Mouse (Mus musculus): ENCODE measurements at regions not wholly inside any gene's neighbourhood (a gene's known extent, or its start where the extent isn't known, plus 50 kb on each side); places are given as distances from the start of the nearest gene placed in this dataset.

DNA sequence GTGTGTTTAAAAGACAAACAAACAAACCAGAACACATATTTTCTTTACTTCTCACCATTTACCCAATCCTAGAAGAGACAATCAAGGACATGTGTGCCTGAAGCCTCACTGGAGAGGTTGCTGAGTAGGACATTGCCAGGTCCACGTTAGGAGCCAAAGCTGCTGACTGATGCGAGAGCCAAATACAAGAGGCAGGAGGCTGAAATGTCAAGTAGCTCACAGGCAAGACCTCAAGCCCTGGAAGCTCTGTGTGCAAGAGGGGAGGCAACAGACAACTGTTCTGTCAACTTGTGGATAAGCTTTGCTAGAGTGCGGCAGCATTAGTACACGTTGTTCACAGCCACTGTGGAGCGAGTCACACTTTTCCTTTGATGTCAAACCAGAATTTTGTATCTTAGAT is 63.6 kb upstream of the Gm45716 start:
- TF ChIP-seq GATA4 (IDR thresholded peaks at IDR 0.05; ENCODE audit: insufficient replicate concordance, low read length), result no peak

DNA sequence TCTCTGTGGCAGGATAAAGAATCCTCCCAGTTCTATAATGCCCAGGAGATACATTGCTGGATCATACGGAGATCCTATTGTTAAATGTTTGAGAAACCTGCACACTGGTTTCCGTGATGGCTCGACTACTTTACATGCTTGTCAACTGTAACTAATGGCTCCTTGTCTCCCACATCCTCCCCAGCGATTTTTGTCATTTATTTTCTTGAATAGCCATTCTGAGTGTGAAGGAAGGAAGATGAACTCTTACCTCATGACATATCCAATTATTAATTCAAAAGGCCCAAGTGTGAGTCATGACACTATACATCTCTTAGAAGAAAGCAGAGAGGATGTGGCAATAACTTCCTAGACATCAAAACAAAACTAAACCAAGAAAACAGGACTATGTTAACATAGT is 61.2 kb upstream of the Gm45716 start:
- TF ChIP-seq GATA4 (IDR thresholded peaks at IDR 0.05; ENCODE audit: insufficient replicate concordance, low read length), result no peak

- TF ChIP-seq GATA4 (IDR thresholded peaks at IDR 0.05; ENCODE audit: insufficient replicate concordance, low read length), result peak; percentile 35; the same call in 1 of the 2 replicates
These were observed 58.5 kb upstream of the Gm45716 start for GRCm38 (mm10) chr11:90128865-90129415.

DNA sequence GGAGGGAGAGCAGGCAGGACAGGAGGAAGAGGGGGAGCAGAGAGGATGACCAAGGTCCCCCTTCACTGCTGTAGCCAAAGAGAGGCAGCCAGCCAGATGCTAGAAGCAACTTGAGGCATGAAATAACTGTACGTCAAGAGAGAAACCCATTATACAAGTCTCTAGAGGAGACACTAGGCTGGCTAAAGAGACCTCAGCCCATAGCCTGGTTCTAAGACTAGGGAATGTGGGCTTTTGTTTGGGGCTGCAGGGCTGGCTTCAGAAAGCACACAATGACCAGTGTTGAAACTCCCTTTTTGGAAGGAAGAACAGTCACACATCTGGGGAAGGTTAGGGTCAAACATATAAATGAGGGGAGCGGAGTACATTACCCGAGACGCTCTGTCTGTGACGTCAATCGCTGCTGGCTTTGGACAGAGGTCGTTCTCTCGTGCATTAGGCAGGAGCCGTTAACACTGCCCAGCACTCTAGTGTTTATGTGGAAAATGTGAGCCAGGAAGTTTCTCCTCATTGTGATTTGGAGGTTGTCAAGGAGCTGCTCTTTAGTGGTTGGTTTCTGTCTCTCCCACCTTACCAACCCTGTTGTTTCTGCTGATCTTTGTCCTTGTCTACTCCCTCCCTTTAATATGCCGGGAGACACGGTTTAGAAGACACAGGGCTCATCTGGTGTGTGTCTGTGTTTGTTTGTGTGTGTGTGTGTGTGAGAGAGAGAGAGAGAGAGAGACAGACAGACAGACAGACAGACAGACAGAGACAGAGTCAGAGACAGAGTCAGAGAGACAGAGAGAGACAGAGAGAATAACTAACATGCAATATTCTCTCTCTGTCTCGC is 57.5 kb upstream of the Gm45716 start:
- TF ChIP-seq GATA4 (IDR thresholded peaks at IDR 0.05; ENCODE audit: insufficient replicate concordance, low read length), result no peak

DNA sequence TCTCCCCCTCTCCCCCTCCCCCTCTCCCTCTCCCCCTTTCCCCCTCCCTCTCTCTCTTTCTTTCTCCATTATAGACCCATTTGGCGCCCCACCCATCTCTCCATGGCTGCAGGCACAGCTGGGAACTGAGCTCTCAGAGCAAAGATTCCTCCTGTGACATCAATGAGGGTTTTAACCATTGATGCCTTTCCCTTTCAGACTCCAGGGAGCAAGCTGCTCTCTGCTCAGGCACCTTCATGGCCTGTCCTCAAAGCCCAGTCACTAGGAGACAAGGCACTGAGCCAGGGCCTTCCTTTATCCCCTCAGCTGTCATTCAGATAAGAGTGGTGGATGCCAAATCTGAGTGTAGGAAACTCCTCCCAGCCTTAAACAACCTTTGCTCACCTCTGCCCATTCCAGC is 56.8 kb upstream of the Gm45716 start:
- TF ChIP-seq GATA4 (IDR thresholded peaks at IDR 0.05; ENCODE audit: insufficient replicate concordance, low read length), result no peak

- TF ChIP-seq GATA4 (IDR thresholded peaks at IDR 0.05; ENCODE audit: insufficient replicate concordance, low read length), result no peak
These were observed 54.9 kb upstream of the Gm45716 start for GRCm38 (mm10) chr11:90132579-90132978.

DNA sequence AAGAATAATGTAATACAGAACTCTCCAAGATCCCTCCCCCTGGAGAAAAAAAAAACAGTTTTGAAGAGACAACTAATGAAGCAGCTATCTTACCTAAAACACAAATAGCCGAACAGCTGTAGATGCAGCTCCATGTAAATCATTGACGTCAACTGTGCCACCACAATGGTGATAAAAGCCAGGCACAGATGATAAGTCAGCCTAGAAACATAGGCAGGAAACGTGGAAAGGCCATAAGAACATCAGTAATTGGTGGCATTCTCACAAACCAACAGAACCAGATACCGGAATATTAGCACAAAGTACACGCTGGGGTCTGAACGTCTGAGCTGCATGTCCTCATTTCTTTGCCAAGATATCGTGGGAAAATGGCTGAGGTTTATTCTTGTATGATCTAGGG is 51.2 kb upstream of the Gm45716 start:
- no peak for TF ChIP-seq GATA4 (IDR thresholded peaks at IDR 0.05; ENCODE audit: insufficient replicate concordance, low read length)
